Mouse (Mus musculus): Measurements from ENCODE around the gene Stim1. TPM values are rescaled to one million over a fixed set of nuclear protein-coding genes. Genes with fewer than 3 reads are reported as not detected.

Gene Stim1
- total RNA-seq, 2 experiments from 2014 or later, result 198 to 210 TPM

DNA sequence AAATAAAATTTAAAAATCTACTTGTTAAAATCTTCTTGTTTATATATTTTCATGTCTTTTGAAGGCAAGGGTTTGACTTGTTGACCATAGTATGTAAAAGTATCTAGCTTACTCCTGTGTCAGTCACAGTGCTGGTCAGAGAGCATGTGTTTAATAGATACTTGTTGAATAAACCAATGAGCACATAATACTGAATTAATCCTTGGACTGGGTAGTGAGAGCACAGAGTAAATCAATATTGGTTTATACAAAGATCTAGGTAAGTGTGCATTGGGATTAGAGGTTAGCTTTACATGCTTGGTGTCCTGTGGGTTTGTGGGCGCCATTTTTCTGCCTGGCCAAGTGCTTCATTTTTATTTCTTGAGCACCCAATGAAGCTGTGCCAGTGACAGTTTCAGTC lies 13.8 kb downstream of the Stim1 start:
- intact Hi-C loops (cut with DNase I; ENCODE audit: low total_unique reads), result loop anchor here (5.0 kb wide), 1 partner anchor 116 kb away; no protein-coding TSS in a partner anchor
- no peak for DNase-seq

GRCm38 (mm10) chr7:102282261-102282660 lies 14.7 kb downstream of the Stim1 start:
- intact Hi-C loops (cut with DNase I; ENCODE audit: low total_unique reads), result loop anchor here (5.0 kb wide), 1 partner anchor 115 kb away; no protein-coding TSS in a partner anchor
- no peak for DNase-seq

DNA sequence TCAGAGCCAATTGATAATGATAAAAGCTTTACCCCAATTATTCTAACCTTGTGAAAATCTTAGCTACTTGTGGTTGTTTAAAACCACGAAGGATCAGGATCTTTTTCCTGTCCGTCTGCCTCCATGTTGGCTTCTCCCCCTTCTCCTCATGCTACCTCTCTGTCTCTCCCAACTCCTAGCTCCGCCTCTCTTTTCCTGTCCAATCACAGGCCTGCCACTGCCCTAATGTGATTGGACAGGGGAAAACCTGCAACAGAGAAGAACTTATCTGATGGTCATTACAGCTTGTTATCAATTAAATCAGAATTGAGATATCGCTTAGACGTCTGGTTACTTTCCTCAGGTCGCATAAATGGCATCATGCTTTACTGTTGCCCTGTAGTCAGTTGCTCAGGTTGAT lies 21.9 kb downstream of the Stim1 start:
- DNase-seq, result no peak
- intact Hi-C loops (cut with DNase I; ENCODE audit: low total_unique reads), result no loop called here

GRCm38 (mm10) chr7:102292228-102292627 lies 24.6 kb downstream of the Stim1 start:
- intact Hi-C loops (cut with DNase I; ENCODE audit: low total_unique reads), result no loop called here
- DNase-seq, result no peak

- DNase-seq, result no peak
- intact Hi-C loops (cut with DNase I; ENCODE audit: low total_unique reads), result no loop called here
Measured at GRCm38 (mm10) chr7:102293234-102293633, 25.6 kb downstream of the Stim1 start.

GRCm38 (mm10) chr7:102300761-102301160 lies 33.2 kb downstream of the Stim1 start:
- DNase-seq, result no peak
- intact Hi-C loops (cut with DNase I; ENCODE audit: low total_unique reads), result no loop called here

DNA sequence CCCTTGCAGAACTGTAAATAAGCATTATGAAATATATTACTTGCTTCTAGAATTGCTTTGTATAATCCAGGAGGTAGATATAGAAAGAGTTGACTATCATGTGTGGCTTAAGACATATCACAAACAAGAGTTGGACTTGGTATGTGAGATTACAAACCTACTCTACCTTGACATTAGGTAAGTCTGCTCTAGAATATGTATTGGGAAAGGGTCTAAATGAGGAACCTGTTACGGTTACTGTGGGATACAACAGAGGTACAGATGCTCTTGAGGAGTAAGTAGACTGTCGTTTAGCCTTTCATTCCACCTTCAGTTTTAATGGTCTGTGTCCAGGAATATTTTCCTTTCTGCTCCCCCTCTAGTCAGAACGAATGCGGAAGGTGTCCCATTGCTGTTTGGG lies 34.9 kb downstream of the Stim1 start:
- DNase-seq, result no peak
- intact Hi-C loops (cut with DNase I; ENCODE audit: low total_unique reads), result no loop called here

DNA sequence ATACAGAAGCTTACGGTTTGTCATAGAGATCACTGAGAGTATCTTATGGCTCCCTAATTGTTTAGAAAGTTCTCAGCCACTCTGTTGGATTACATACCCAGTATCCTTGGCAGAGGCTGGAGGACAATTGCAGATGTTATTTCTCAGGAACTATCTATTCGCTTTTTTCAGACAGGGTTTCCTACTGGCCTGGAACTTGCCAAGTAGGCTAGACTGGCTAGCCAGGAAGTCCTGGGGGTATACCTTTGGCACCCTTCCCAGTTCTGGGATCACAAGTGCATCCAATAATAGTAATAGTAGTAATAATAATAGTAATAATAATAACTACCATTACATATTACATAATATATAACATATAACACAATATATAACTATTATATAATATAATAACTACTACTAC lies 38.0 kb downstream of the Stim1 start:
- intact Hi-C loops (cut with DNase I; ENCODE audit: low total_unique reads), result no loop called here
- no peak for DNase-seq

- DNase-seq, result no peak
- intact Hi-C loops (cut with DNase I; ENCODE audit: low total_unique reads), result no loop called here
Measured at GRCm38 (mm10) chr7:102310266-102310665, 42.7 kb downstream of the Stim1 start.

- DNase-seq, result no peak
- intact Hi-C loops (cut with DNase I; ENCODE audit: low total_unique reads), result no loop called here
Measured at GRCm38 (mm10) chr7:102310821-102311220, 43.2 kb downstream of the Stim1 start.

DNA sequence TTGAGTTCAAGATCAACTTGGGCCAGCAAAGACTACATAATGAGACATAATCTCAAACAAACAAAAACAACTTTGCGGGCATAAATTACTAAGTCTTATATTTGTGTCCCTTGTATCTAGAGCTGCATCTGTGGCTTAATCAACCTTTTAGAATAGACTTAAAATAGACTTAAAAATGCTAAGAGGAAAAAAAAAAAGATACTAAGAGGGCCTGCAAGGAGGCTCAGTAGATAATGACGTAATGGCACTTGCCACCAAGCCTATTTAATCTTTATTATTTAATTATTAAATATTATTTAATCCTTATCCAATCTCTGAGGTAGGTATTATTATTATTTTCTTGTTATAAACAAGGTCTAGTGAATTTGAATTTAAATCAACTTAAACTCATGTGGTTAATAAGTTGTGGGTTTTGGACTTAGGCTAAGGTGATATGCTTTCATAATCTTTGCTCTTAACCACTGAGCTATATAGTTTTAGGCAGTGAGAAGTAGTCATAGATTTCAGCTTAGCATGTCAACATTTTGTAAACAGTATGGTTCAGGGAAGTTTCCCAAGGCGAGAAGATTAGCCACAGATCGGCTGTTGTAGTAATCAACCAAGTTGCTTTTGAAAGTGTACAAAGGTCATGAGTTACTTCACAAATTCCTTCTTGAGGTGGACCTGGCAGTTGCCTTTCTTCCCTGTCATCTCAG lies 45.4 kb downstream of the Stim1 start:
- DNase-seq, result no peak
- intact Hi-C loops (cut with DNase I; ENCODE audit: low total_unique reads), result no loop called here

GRCm38 (mm10) chr7:102313535-102313863 lies 45.9 kb downstream of the Stim1 start:
- no peak for DNase-seq
- intact Hi-C loops (cut with DNase I; ENCODE audit: low total_unique reads), result no loop called here

- intact Hi-C loops (cut with DNase I; ENCODE audit: low total_unique reads), result no loop called here
- DNase-seq, result no peak
Measured at GRCm38 (mm10) chr7:102314107-102314506, 46.5 kb downstream of the Stim1 start.

GRCm38 (mm10) chr7:102314908-102315307 lies 47.3 kb downstream of the Stim1 start:
- intact Hi-C loops (cut with DNase I; ENCODE audit: low total_unique reads), result no loop called here
- DNase-seq, result no peak

GRCm38 (mm10) chr7:102315435-102315834 lies 47.8 kb downstream of the Stim1 start:
- no peak for DNase-seq
- intact Hi-C loops (cut with DNase I; ENCODE audit: low total_unique reads), result no loop called here

GRCm38 (mm10) chr7:102317583-102318168 lies 50.1 kb downstream of the Stim1 start:
- intact Hi-C loops (cut with DNase I; ENCODE audit: low total_unique reads), result no loop called here
- DNase-seq, result no peak

DNA sequence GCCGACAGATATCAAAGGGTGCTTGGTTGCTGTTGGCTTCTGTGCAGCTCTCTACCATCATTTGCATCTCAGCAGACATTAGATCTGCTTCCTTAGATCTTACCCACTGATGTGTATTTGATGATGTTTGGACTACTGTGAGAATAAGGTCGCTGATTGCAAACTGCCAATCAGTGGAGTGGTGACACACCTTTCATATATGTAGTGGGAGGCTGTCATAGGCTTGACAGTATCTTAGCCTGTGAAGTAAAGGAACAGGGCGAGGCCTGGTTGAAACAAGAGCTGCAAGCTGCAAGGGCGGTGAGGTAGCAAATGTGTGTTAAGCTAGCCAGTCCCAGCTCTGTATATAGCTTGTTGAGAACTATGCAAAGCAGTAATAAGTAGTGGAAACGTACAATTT lies 54.5 kb downstream of the Stim1 start:
- intact Hi-C loops (cut with DNase I; ENCODE audit: low total_unique reads), result no loop called here
- DNase-seq, result no peak

- intact Hi-C loops (cut with DNase I; ENCODE audit: low total_unique reads), result no loop called here
- no peak for DNase-seq
Measured at GRCm38 (mm10) chr7:102326323-102326722, 58.7 kb downstream of the Stim1 start.

DNA sequence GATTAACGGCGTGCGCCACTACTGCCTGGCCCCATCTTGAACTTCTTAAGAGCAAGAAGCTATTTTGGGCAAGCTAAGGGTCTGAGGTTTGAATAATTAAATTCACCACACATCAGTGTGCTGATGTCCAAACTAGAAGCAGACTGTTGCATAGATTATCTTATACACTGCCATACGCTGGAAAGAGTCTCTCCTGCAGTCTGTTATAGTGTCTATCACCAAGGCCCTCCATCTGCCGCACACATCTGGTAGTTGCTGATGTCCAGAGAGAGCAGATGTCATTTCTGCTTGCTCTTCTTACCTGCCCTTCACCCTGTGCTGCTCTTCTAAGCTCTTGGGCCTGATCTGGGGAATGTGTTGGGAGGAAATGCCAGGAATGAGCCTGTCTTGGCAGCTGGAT lies 62.7 kb downstream of the Stim1 start:
- intact Hi-C loops (cut with DNase I; ENCODE audit: low total_unique reads), result no loop called here
- DNase-seq, result no peak

- no peak for DNase-seq
- intact Hi-C loops (cut with DNase I; ENCODE audit: low total_unique reads), result no loop called here
Measured at GRCm38 (mm10) chr7:102331476-102331875, 63.9 kb downstream of the Stim1 start.

- intact Hi-C loops (cut with DNase I; ENCODE audit: low total_unique reads), result no loop called here
- no peak for DNase-seq
Measured at GRCm38 (mm10) chr7:102333741-102334140, 66.1 kb downstream of the Stim1 start.

DNA sequence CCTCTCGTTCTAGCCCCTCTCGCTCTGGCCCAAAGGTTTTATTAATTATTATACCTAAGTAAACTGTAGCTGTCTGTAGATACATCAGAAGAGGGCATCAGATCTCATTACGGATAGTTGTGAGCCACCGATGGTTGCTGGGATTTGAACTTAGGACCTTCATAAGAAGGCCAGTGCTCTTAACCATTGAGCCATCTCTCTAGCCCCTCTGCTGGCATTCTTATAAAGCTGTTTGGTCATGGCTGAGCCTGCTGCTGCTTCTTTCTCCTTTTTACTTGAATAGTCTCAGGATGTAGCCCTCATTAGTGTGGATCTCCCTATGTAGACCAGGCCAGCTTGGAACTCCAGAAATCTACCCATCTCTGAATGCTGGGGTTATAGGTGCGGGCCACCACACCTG lies 69.7 kb downstream of the Stim1 start:
- no peak for DNase-seq
- intact Hi-C loops (cut with DNase I; ENCODE audit: low total_unique reads), result no loop called here
